Mouse (Mus musculus) spleen, adult 12 weeks (tissue): ENCODE data around the gene Rp2.

ENCODE experiments used
- DNase-seq: peaks from one replicate; pipeline ENCODE4 v3.0.0; 2022; ENCODE audit warnings: low spot score

The Rp2 gene

GRCm38 (mm10) chrX:20425140-20425838 is 61.0 kb downstream of the Rp2 start, which contains the start of gene Jade3:
TSS of gene Jade3 (plus strand) at chrX:20425688.
- peak; percentile 64 for DNase-seq

- DNase-seq, result peak; percentile 8
These were observed 61.7 kb downstream of the Rp2 start for GRCm38 (mm10) chrX:20425839-20426449.
